ENCODE assay signal across 19 mouse cellular contexts in the genomic region with DNA sequence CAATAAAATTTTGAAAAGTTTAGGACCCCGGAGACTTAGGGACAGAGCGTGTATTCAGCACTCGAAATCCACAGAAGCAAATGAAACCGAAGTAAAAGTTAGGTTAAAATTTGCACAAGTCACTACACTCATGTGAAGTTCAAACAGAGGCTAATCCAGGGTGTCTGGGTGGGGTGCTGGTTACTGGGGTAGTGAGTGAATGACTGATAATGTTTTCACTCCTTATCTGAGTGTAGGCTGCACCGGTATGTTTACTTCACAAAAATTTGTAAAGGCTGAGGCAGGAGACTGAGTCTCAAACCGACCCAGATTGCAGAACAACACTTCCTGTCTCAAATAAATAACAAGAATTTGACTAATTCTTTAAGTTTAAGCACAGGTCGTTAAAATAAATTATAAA. TPM values are rescaled to one million over a fixed set of nuclear protein-coding genes. Genes with fewer than 3 reads are reported as not detected.
DNase-seq lines count a peak whose midpoint lies in the region; ATAC-seq and TF ChIP-seq lines count a peak whose summit lies in the region.
"Had no signal": no experiment of that assay in that cellular context is flagged by ENCODE, and none has a peak within 500 bp of the region (broad histone marks: within the 10 kb centered on the region; RNA-seq: fewer than 3 reads in every experiment).

No protein-coding gene starts in this region.

- no peak overlapping the region for H3K4me2 ChIP-seq in intestine, embryonic 15.5 days (replicated peaks)
- H3K4me2 ChIP-seq in intestine, postnatal 0 days (replicated peaks; ENCODE audit: low read depth): no peak overlapping the region
- no peak overlapping the region for H3K4me2 ChIP-seq in midbrain, embryonic 15.5 days
- H3K4me2 ChIP-seq: embryonic facial prominence, embryonic 15.5 days; forebrain, embryonic 13.5 days had no signal

- H3K27me3 ChIP-seq in intestine, embryonic 15.5 days (replicated peaks): no peaks in the 10 kb centered on the region
- H3K27me3 ChIP-seq in intestine, postnatal 0 days (replicated peaks; ENCODE audit: control insufficient read depth, insufficient read depth, low read length): no peaks in the 10 kb centered on the region
- no peaks in the 10 kb centered on the region for H3K27me3 ChIP-seq in midbrain, embryonic 15.5 days (replicated peaks)
- H3K27me3 ChIP-seq: embryonic facial prominence, embryonic 15.5 days; forebrain, embryonic 13.5 days; megakaryocyte, embryonic 14.5 days; Patski had no signal

- H3K4me1 ChIP-seq in intestine, embryonic 15.5 days (replicated peaks): 0 out of 2 replicates have a peak, but pooled peaks cover 4% of the 10 kb centered on the region
- peaks cover 7% of the 10 kb centered on the region; the same call in 1 of the 2 replicates for H3K4me1 ChIP-seq in intestine, postnatal 0 days (replicated peaks; ENCODE audit: control insufficient read depth, insufficient read depth, low read length)
- no peaks in the 10 kb centered on the region for H3K4me1 ChIP-seq in midbrain, embryonic 15.5 days
- H3K4me1 ChIP-seq: embryonic facial prominence, embryonic 15.5 days; forebrain, embryonic 13.5 days had no signal

- no peak for TF ChIP-seq CTCF in intestine, postnatal 0 days (IDR thresholded peaks at IDR 0.05; ENCODE audit: low read depth)

- ATAC-seq in intestine, embryonic 15.5 days: peak; percentile 66; the same call in 1 of the 2 replicates
- ATAC-seq in intestine, postnatal 0 days: no peak
- peak; percentile 94 for ATAC-seq in megakaryocyte progenitor cell, adult 5-6 weeks (replicated peaks; ENCODE audit: poor library complexity)
- no peak for ATAC-seq in midbrain, embryonic 15.5 days (replicated peaks)
- ATAC-seq: activated CD4-positive, CD25-positive, alpha-beta regulatory T cell, adult 4 months; forebrain, embryonic 13.5 days; Patski had no signal

- H3K36me3 ChIP-seq in intestine, embryonic 15.5 days: no peaks in the 10 kb centered on the region
- peaks cover 29% of the 10 kb centered on the region for H3K36me3 ChIP-seq in intestine, postnatal 0 days (ENCODE audit: control insufficient read depth, insufficient read depth)
- no peaks in the 10 kb centered on the region for H3K36me3 ChIP-seq in midbrain, embryonic 15.5 days (replicated peaks)

- no peak overlapping the region for H3K27ac ChIP-seq in intestine, embryonic 15.5 days
- no peak overlapping the region for H3K27ac ChIP-seq in intestine, postnatal 0 days (ENCODE audit: low read depth, low read length)
- no peak overlapping the region for H3K27ac ChIP-seq in midbrain, embryonic 15.5 days
- H3K27ac ChIP-seq: embryonic facial prominence, embryonic 15.5 days; forebrain, embryonic 13.5 days; layer of hippocampus, adult 2 months; left cerebral cortex, adult 2 months had no signal

- WGBS in intestine, embryonic 15.5 days: 59% methylated on average over 7 of the region's 7 CpGs
- WGBS in intestine, postnatal 0 days: 46% methylated on average over 7 of the region's 7 CpGs
- WGBS in midbrain, embryonic 15.5 days: 96% methylated on average over 7 of the region's 7 CpGs

- no peaks in the 10 kb centered on the region for H3K9me3 ChIP-seq in intestine, embryonic 15.5 days
- H3K9me3 ChIP-seq in intestine, postnatal 0 days (ENCODE audit: control insufficient read depth): no peaks in the 10 kb centered on the region
- no peaks in the 10 kb centered on the region for H3K9me3 ChIP-seq in midbrain, embryonic 15.5 days
- H3K9me3 ChIP-seq: embryonic facial prominence, embryonic 15.5 days; forebrain, embryonic 13.5 days; megakaryocyte, embryonic 14.5 days had no signal

- H3K9ac ChIP-seq in intestine, embryonic 15.5 days: no peak overlapping the region
- no peak overlapping the region for H3K9ac ChIP-seq in intestine, postnatal 0 days (ENCODE audit: low read depth, low read length)
- no peak overlapping the region for H3K9ac ChIP-seq in midbrain, embryonic 15.5 days
- H3K9ac ChIP-seq: embryonic facial prominence, embryonic 15.5 days; forebrain, embryonic 13.5 days had no signal

- DNase-seq in c-Kit-negative CD71-positive TER-119-positive erythroid progenitor cells, embryonic 14.5 days (ENCODE audit: low read depth, low spot score): peak; percentile 57
- DNase-seq in liver: peak; percentile 82
- DNase-seq in layer of hippocampus, adult 9-10 months (ENCODE audit: low spot score): no peak
- DNase-seq: adrenal gland, postnatal 36 days; cerebellum, postnatal 10 days; embryo, embryonic 11 days; thymus, postnatal 25 days had no signal

- H3K4me3 ChIP-seq in intestine, embryonic 15.5 days (replicated peaks): no peak overlapping the region
- no peak overlapping the region for H3K4me3 ChIP-seq in intestine, postnatal 0 days (ENCODE audit: low read depth, low read length)
- no peak overlapping the region for H3K4me3 ChIP-seq in midbrain, embryonic 15.5 days
- H3K4me3 ChIP-seq: embryonic facial prominence, embryonic 15.5 days; forebrain, embryonic 13.5 days; layer of hippocampus, adult 2 months; left cerebral cortex, adult 2 months; megakaryocyte, embryonic 14.5 days had no signal

RNA-seq across cellular contexts. Expression of a gene that starts 12.9 kb away (rescaled TPM):
- 13.1 and 15.7 TPM in 2 replicates for polyA plus RNA-seq in intestine, embryonic 15.5 days (2015; fragmentation: Nextera tagmentation; extraction: Ambion mirVana)
- polyA plus RNA-seq in intestine, postnatal 0 days (2015; fragmentation: Nextera tagmentation; extraction: Ambion mirVana): 119 and 124 TPM in 2 replicates
- total RNA-seq in megakaryocyte progenitor cell, adult 5-6 weeks (2015): 2.9 and 4.3 TPM in 2 replicates
- 4.7 and 7.1 TPM in 2 replicates for total RNA-seq in megakaryocyte progenitor cell, adult 5-6 weeks (2017)
- 14.7 and 15.0 TPM in 2 replicates for polyA plus RNA-seq in midbrain, embryonic 15.5 days (2015; fragmentation: Nextera tagmentation; extraction: Ambion mirVana)

RNA-seq across cellular contexts. Expression of a gene that starts 13.1 kb away (rescaled TPM):
- polyA plus RNA-seq in intestine, embryonic 15.5 days (2015; fragmentation: Nextera tagmentation; extraction: Ambion mirVana): 0.15 and 0.60 TPM in 2 replicates
- 1.4 and 1.5 TPM in 2 replicates for polyA plus RNA-seq in intestine, postnatal 0 days (2015; fragmentation: Nextera tagmentation; extraction: Ambion mirVana)
- not detected in 2 replicates for total RNA-seq in megakaryocyte progenitor cell, adult 5-6 weeks (2015)
- total RNA-seq in megakaryocyte progenitor cell, adult 5-6 weeks (2017): 0.20 TPM in 1 of 2 replicates, not detected in the other
- polyA plus RNA-seq in midbrain, embryonic 15.5 days (2015; fragmentation: Nextera tagmentation; extraction: Ambion mirVana): 0.18 and 0.49 TPM in 2 replicates
- total RNA-seq: adrenal gland, postnatal 36 days; midbrain, postnatal 0 days had no signal
- polyA plus RNA-seq: activated CD4-positive, CD25-positive, alpha-beta regulatory T cell, adult 4 months had no signal

RNA-seq across cellular contexts. Expression of a gene that starts 51.7 kb away (rescaled TPM):
- polyA plus RNA-seq in intestine, embryonic 15.5 days (2015; fragmentation: Nextera tagmentation; extraction: Ambion mirVana): 40.3 and 41.5 TPM in 2 replicates
- 18.3 and 19.6 TPM in 2 replicates for polyA plus RNA-seq in intestine, postnatal 0 days (2015; fragmentation: Nextera tagmentation; extraction: Ambion mirVana)
- total RNA-seq in megakaryocyte progenitor cell, adult 5-6 weeks (2015): 14.0 and 15.1 TPM in 2 replicates
- 32.6 and 33.0 TPM in 2 replicates for total RNA-seq in megakaryocyte progenitor cell, adult 5-6 weeks (2017)
- polyA plus RNA-seq in midbrain, embryonic 15.5 days (2015; fragmentation: Nextera tagmentation; extraction: Ambion mirVana): 25.5 and 28.1 TPM in 2 replicates

Comparison
In these comparisons a context has a peak if more than half of its experiments do, and no peak if none do; other contexts are left out.
1. ATAC-seq: peak in intestine, embryonic 15.5 days (single experiment) and megakaryocyte progenitor cell, adult 5-6 weeks (single experiment); none in intestine, postnatal 0 days (single experiment) and midbrain, embryonic 15.5 days (single experiment).